Mouse (Mus musculus) brown adipose tissue, adult 24 weeks (tissue): ENCODE measurements around the gene Sat2. TPM values are rescaled to one million over a fixed set of nuclear protein-coding genes. Genes with fewer than 3 reads are reported as not detected.
A peak's percentile ranks its signal among the peaks of the same experiment; 100 is the strongest.

Experiments
- H3K27ac ChIP-seq: fragments of 200-500 bp; replicated peaks from 2 replicates; pipeline ENCODE4 v1.5.1; 2012; ENCODE audit warnings: low read depth, mild to moderate bottlenecking, low read length
- H3K4me1 ChIP-seq: fragments of 200-500 bp; 2 replicates; pipeline ENCODE4 v1.6.1; 2012; ENCODE audit warnings: low read length, mixed read lengths; ENCODE audit not compliant: control insufficient read depth, insufficient read depth, insufficient read length
- H3K4me3 ChIP-seq: fragments of 200-500 bp; 2 replicates; pipeline ENCODE4 v1.5.1; 2012; ENCODE audit warnings: low read depth, mild to moderate bottlenecking, low read length, moderate library complexity; ENCODE audit not compliant: insufficient read depth
- polyA plus RNA-seq: library from polyadenylated mRNA; stranded (reverse); fragments of >200 nt; gene quantifications from 2 replicates; pipeline ENCODE4 v1.2.4, GENCODE M21; 2012; ENCODE audit not compliant: missing spikeins, insufficient read depth, insufficient read length

Gene Sat2
- polyA plus RNA-seq, result 8.6 and 10.9 TPM in 2 replicates

DNA sequence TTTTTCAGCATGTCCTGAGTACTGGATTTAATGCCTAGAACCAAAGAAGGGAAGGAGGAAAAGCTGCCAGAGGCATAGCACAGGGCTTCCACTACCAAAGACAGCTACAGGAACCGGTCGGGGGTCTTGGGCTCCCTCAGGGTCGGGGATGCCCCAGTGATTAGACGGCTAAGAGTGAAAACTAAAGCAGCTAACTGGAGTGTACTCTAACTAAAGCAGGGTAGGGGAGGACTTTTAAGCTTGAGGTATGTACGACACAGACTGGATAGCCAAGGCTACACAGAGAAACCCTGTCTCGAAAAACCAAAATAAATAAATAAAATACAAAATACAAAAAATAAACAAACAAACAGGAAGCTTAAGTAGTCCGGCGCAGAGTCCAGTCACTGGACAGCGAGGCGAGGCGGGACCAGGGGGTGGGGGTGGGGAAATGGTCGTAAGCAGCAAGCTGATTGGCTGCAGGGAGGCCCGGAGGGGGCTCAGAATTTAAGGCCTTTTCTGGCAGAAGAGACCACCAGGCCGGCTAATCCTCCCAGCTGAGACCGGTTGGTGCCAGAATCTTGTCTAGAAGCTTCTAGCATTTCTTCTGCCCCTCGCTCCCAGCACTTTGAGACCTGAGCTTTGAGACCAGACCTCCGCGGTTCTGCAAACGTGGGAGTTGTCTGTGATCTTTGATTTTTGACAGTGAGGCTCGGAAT lies at the start of gene Sat2:
Sat2 (plus strand) TSS at position 454 of the 698 bp plus-strand sequence.
- peak within 1 kb of the TSS; percentile 79 for H3K4me3 ChIP-seq
- no peaks in the 10 kb centered on the region for H3K4me1 ChIP-seq
- H3K27ac ChIP-seq, result no peak within 1 kb of the TSS

DNA sequence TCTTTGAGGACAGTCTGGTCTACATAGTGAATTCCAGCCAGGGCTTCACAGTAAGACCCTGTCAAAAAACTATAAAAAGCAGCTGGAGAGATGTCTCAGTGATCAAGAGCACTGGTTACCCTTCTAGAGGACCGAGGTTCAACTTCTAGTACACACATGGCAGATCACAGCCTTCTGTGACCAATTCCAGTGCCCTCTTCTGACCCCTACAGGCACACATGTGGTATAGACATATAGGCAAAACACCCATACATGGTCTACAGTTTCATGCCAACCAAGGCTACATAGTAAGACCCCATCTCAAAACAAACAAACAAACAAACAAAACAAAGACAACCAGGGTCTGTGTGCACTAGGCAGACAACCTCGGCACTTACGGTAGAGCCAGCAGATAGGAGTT lies 46.6 kb upstream of the Sat2 start:
- Histone ChIP-seq H3K27ac (no peak overlapping the region), H3K4me1 (no peaks in the 10 kb centered on the region), H3K4me3 (no peak overlapping the region)

DNA sequence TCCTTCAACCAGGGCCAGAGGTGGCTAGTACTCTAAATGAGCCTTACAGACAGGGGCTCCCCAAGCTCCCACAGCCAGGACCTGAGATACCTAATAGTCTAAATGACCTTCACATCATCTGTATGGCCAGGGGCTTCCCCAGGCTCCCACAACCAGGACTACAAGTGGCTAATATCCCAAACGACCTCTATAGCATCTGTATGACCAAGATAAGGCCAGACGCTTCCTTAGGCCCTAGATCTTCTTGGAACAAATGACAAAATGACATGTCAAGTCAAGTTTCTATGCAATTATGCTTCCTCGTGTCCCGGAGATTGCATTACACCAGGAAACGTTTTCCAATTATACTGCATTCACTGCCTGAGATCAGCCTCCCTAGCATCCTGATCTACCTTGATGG lies 45.5 kb upstream of the Sat2 start:
- H3K4me1 ChIP-seq, result no peaks in the 10 kb centered on the region
- H3K27ac ChIP-seq, result no peak overlapping the region
- H3K4me3 ChIP-seq, result no peak overlapping the region

DNA sequence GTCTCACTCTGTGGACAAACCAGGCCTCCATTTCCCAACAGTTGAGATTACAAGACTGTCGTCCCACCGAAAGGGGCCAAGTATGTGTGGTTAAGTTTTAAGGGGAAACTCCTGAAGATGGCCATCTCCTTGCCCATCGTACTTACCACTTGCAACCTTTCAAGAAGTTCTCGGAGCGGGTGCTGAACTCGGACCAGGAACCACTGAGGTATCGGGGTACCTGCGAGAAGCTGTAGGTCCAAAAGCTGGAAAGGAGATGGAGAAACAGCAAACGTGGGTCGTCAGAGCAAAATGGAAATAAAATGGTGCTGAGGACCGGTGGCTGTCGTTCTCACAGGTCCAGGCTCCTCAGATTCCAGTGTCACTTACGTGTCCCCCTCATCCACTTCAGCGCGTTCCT lies 43.5 kb upstream of the Sat2 start:
- Histone ChIP-seq H3K4me1 (peaks cover 5% of the 10 kb centered on the region), H3K4me3 (peak overlapping the region; percentile 86), H3K27ac (no peak overlapping the region)

DNA sequence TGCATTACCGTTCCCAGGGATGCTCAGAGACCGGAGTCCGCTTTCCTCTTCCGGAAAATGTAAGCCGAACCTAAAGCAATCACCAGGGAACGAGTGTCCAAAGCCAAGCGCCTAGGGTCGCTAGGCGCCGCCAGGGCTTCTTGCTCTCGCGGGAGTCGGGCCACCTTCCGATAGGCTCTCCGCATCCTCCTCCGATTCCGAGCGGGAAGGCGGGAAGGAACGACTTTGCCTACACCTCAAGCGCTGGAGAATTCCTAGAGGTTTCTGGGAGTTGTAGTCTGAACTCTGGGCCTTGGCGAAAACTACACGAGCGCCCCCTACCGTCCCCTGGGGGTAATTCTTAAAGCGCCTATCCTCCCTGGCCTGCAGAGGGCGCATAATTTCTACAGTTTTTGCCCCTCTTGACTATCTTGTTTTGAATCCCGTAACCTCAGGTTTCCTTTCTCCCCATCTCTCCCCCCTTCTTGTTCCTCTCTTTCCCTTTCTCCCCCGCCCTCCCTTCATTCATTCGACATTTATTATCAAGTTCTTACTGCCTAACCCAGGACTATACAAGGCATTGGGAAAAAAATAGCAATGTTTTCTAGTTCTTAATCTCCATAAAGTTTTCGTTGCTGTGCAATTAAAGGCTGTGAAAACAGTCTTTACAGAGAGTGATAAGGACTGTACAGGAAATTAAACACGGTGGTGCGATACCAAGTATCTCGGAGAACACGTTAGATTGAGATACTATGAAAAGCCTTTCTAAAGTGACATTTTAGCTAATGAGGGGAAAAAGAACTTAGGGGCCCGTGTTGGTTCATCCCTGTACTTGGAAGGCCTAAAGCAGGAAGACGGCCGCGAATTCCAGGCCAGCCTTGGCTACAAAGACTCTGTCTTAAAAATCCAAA lies 42.5 kb upstream of the Sat2 start:
- Histone ChIP-seq H3K27ac (peak overlapping the region; percentile 89), H3K4me3 (peak overlapping the region; percentile 89), H3K4me1 (peaks cover 5% of the 10 kb centered on the region)

DNA sequence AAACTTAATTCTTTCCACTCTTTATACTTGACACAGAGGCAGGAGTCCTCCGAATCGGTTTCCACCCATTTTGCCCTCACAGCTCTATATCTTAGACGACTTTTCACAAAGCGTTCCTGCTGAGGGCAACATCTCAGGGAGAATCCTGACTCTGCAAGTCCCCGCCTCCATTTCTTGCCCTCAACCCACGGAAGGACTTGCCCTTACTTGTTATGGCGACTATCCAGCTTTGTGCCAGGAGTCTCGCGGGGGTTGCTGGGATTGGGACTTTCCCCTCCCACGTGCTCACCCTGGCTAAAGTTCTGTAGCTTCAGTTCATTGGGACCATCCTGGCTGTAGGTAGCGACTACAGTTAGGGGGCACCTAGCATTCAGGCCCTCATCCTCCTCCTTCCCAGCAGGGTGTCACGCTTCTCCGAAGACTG lies 41.7 kb upstream of the Sat2 start, which contains the start of the genes Wrap53 and Trp53:
Wrap53 (minus strand) TSS at position 165 of the 424 bp plus-strand sequence.
Trp53 (plus strand) TSS at position 269 of the 424 bp plus-strand sequence.
- Histone ChIP-seq H3K4me3 (peak within 1 kb of the TSS; percentile 89), H3K4me1 (peaks cover 5% of the 10 kb centered on the region), H3K27ac (peak within 1 kb of the TSS; percentile 97)

DNA sequence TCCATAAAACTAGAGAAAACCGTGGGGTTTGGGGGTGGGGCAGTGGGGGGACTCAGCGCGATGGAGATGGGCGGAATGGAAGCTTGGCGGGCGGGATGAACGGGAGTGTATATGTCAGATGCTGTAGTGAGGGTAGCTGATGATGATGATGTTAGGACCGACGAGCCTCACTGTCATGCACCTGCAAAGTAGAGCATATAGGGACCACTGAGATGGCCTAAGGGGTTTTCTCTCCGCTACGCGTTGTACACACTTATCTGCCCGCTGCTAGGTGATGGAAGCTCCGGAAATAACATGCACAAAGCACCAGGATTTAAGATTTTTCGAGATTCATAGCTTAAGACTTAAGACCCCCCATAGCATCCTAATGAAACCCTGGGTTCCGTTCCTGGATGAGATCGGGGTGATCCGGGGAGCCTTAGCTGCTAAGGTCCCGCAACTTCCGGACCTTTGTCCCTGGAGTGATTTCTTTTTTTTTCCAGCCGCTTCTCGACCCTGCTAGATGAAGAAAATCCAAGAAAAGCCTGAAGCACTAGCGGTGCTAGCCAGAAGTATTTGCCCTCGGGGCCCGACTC lies 41.2 kb upstream of the Sat2 start:
- H3K4me1 ChIP-seq, result peaks cover 5% of the 10 kb centered on the region
- peak overlapping the region; percentile 97 for H3K27ac ChIP-seq
- peak overlapping the region; percentile 89 for H3K4me3 ChIP-seq

DNA sequence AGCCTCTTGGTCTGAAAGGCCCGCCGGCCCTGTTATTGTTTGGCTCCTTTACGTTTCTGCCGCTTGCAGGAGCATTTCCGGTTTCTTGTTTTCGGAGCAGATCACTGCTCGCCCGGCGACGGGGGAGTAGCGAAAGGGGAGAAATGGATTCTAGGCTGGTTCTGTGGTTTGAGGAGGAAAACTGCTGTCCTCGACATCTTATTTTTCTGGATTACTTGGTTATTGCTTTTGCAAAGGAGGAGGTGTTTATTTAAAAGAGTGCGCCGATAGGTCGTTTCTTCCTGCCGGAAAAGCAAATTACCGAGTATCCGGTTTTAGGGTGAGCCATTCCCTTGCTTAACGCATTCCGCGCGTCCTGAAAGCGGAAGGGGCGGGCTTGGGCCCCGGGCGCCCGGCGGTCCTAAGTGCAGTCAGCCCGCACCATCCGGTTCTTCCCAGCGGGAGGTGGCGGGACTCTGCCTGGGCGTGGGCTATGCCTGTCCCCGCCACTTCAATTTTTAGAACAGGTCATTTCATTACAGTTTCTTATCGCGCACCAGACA lies 40.6 kb upstream of the Sat2 start:
- Histone ChIP-seq H3K4me3 (peak overlapping the region; percentile 89), H3K4me1 (peaks cover 5% of the 10 kb centered on the region), H3K27ac (peak overlapping the region; percentile 97)

DNA sequence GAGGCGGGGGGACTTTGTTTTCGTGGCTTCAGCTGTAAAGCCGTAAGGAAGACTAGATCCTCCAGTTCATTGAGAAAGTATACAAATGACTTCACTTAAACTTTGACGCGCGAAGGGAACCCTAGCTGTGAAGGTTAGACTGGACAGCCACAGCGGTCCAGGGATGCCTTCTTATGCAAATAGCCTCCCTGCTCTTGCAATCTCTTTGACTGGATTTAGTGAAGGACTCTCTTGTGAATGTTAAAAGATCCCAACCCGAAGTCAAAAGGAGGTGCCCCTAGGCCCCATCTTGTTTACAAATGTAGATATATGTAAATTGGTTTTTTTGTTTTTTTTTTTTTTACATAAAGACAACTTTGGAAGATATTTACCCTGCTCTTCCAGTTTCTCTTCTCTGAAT lies 40.0 kb upstream of the Sat2 start:
- peaks cover 5% of the 10 kb centered on the region for H3K4me1 ChIP-seq
- peak overlapping the region; percentile 89 for H3K4me3 ChIP-seq
- H3K27ac ChIP-seq, result peak overlapping the region; percentile 51

DNA sequence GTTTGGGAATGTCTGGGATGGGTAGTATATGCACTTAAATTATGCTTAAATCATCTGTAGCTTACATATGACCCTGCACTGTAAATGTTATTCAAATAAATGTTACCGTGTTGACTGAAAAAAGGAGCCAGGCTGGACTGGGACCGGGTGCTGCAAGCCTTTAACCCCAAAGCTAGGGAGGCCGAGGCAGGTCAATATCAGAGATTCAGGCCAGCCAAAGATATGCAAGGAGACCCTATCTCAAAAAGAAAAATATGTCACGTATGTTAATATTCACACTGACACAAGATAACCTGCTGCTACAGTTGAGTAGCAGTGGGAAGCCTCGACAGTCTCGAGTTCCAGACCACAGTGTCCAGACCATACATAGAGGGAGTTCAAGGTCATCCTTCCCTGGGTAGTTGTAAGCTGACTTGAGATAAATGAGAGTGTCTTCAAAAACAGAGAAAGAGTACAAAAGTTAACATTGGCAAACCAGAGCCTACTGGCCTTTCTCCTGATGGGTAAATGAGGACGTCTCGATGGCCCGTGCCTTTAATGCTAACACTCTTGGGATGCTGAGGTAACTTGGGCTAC lies 39.5 kb upstream of the Sat2 start:
- Histone ChIP-seq H3K27ac (peak overlapping the region; percentile 7; the same call in 1 of the 2 replicates), H3K4me1 (peaks cover 5% of the 10 kb centered on the region), H3K4me3 (0 out of 2 replicates have a peak overlapping the region, but pooled peaks have one; percentile 2)

DNA sequence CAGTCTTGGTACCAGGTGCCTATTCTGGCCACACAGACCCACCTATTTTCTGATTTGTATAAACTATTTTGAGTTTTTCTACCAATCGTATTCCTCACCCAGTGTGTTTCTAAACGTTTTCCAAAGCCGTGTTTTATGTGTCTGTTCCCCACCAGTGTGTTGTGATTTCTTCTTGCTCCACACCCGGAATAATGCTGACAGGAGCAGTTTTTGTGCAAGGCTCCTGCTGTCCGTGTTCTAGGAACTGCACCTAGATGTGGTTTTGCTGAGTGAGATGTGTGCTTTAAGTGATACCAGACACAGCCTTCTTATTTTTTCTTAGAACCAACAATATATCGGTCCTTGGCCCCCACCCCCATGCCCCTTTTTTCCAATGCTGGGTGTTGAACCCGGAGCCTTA lies 37.8 kb upstream of the Sat2 start:
- Histone ChIP-seq H3K27ac (no peak overlapping the region), H3K4me1 (peaks cover 5% of the 10 kb centered on the region), H3K4me3 (no peak overlapping the region)

DNA sequence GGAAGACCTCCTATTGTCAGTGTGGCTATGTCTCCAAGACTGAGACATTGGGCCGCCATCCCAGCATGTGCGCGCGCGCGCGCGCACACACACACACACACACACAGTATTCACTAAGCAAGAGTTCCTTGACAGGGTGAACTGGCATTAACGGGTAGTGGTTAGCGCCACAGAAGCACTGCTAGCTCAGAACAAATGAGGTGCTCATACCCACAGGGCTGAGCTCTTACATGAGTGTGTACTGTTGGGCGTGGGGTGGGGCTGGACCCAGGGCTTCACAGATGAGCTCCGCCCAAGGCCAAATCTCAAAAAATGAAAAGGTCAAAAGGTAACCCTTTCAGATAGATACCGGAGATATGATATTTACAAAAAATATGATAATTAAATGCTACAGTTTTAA lies 36.9 kb upstream of the Sat2 start:
- H3K27ac ChIP-seq, result no peak overlapping the region
- H3K4me1 ChIP-seq, result peaks cover 5% of the 10 kb centered on the region
- no peak overlapping the region for H3K4me3 ChIP-seq

DNA sequence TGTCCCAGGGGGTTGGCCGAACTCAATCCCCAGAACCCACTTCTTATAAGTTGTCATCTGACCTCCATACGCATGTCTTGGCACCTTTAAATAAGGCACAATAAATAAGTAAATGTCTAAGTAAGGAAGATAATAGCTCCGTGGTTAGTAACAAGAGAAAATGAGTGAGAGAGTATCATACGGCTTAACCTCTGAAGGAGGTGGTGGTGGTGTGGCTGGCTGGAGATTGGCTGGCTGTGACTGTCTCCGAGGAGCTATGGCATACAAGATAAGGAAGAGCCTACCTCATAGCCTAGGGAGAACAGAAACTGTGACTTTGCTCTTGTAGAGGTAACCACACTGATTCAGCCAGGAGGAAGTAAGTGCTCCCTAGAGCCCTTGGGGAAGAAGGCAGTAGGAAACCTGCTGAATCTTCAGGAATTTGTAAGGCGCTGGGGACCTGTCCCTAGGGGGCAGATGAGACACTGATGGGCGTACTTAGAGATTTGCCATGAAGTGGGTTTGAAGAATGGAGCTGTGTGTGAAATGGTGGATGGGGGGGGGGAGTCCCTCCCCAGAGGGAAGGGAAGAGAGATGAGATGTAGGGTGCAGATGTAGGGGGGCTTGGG lies 36.0 kb upstream of the Sat2 start:
- Histone ChIP-seq H3K4me3 (no peak overlapping the region), H3K27ac (no peak overlapping the region), H3K4me1 (peaks cover 5% of the 10 kb centered on the region)

DNA sequence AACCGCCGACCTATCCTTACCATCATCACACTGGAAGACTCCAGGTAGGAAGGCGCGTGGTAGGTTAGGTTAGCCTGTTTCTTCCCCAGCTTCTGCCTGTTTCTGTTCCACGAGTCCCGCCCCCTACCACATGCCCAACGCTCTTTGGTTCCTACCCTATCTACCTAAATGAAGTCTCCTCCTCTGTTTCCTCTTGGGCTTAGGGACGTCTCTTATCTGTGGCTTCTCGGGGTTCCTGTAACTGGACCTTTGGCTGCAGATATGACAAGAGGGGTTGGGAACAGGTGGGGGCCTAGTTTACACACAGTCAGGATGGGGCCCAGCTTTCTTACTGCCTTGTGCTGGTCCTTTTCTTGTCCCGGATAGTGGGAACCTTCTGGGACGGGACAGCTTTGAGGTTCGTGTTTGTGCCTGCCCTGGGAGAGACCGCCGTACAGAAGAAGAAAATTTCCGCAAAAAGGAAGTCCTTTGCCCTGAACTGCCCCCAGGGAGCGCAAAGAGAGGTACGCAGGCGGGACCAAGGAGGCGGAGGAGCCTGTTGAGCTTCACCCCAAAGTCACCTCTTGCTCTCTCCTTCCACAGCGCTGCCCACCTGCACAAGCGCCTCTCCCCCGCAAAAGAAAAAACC lies 32.5 kb upstream of the Sat2 start:
- no peaks in the 10 kb centered on the region for H3K4me1 ChIP-seq
- H3K27ac ChIP-seq, result no peak overlapping the region
- H3K4me3 ChIP-seq, result no peak overlapping the region
